Mouse (Mus musculus) erythroblast, embryonic 14.5 days (primary cell): ENCODE measurements around the gene Rhag. TPM values are rescaled to one million over a fixed set of nuclear protein-coding genes. Genes with fewer than 3 reads are reported as not detected.

Source experiments
- H3K27me3 ChIP-seq: 2 replicates; pipeline ENCODE4 v1.6.1; 2012; ENCODE audit warnings: inconsistent platforms; ENCODE audit not compliant: control insufficient read depth
- H3K36me3 ChIP-seq: 2 replicates; pipeline ENCODE4 v1.6.1; 2012; ENCODE audit warnings: mild to moderate bottlenecking, inconsistent platforms; ENCODE audit not compliant: control insufficient read depth
- H3K4me1 ChIP-seq: 2 replicates; pipeline ENCODE4 v1.6.1; 2012; ENCODE audit warnings: inconsistent platforms; ENCODE audit not compliant: control insufficient read depth
- H3K4me3 ChIP-seq: replicated peaks from 2 replicates; pipeline ENCODE3; 2012; ENCODE audit warnings: moderate library complexity, mild to moderate bottlenecking, inconsistent platforms
- H3K9me3 ChIP-seq: 2 replicates; pipeline ENCODE4 v1.6.1; 2012; ENCODE audit warnings: low read length, inconsistent platforms, mixed read lengths; ENCODE audit not compliant: control insufficient read depth
- GATA1 ChIP-seq: IDR thresholded peaks from 2 replicates; pipeline ENCODE4 v1.6.1; 2012; ENCODE audit warnings: low read length, inconsistent platforms, mixed read lengths
- TAL1 ChIP-seq: IDR thresholded peaks from 3 replicates; pipeline ENCODE4 v1.6.1; 2012; ENCODE audit warnings: low read length, inconsistent platforms, mixed read lengths
- polyA plus RNA-seq: library from polyadenylated mRNA; stranded (reverse); fragments of >175 nt; gene quantifications from 2 replicates; pipeline ENCODE4 v1.2.3, GENCODE M21; 2012

Rhag gene
- polyA plus RNA-seq, 1 experiment = 6.6 TPM

DNA sequence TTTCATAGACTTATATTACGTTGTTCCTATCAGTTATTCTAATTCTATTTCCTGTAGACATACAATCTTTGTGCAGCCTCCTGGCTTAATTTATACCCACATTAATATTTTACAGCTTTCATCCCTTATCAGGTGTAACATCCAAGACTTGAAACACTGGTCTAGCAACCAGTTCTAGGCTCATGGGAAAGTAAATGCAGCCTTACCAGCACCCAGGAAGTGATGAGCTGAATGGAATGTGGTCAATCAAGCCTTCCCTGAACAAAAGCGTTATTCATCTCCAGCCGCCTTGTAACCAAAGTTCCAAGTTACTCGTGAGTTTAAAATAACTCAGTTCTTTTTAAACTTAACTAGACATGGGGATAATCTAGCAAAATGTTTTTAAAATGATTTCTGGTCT is 74.2 kb downstream of the Rhag start:
- Histone ChIP-seq H3K9me3 (no peaks in the 10 kb centered on the region), H3K27me3 (no peaks in the 10 kb centered on the region), H3K4me1 (peaks cover 13% of the 10 kb centered on the region), H3K4me3 (no peak overlapping the region), H3K36me3 (no peaks in the 10 kb centered on the region)
- TF ChIP-seq TAL1 (no peak), GATA1 (no peak)

DNA sequence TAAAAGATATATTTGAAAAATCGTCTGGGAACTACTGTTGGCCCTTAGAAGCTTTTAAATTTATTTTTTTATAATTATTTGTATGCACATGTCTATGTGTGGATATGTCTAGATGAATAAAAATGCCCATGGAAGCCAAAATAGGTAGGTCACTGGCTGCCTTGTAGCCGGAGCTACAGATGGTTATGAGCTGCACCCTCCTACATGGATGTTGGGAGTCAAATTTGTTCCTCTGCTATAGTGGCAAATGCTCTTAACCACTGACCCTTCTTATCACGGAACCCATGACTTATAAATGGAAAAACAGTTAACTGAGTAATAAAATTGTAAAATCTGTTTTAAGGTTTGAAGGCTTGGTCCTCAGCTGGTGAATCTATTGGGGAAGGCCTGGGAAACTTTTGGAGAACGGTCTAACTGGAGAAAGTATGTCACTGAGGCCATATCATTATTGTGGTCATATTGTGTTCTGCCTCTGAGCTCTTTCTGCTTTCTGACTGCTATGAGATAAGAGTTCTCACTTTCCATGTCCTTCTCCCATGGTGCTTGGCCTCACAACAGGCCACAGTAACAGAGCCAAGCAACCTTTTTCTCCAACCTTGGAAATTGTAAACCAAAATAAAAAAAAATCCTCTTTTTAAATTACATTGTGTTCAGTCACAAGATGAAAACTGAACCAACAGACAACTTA is 77.1 kb downstream of the Rhag start:
- TF ChIP-seq TAL1 (no peak), GATA1 (no peak)
- H3K4me3 ChIP-seq = no peak overlapping the region
- peaks cover 4% of the 10 kb centered on the region for H3K4me1 ChIP-seq
- H3K36me3 ChIP-seq = no peaks in the 10 kb centered on the region
- H3K9me3 ChIP-seq = no peaks in the 10 kb centered on the region
- no peaks in the 10 kb centered on the region for H3K27me3 ChIP-seq

Other genes with a start within 250 kb of the Rhag start
- not detected in 2 replicates for gene Esp6, start 249.6 kb upstream of the Rhag start, polyA plus RNA-seq
- not detected in 2 replicates for gene Esp4, start 212.5 kb upstream of the Rhag start, polyA plus RNA-seq
- gene Esp3, start 179.1 kb upstream of the Rhag start, polyA plus RNA-seq = not detected in 2 replicates
- gene Esp1, start 84.0 kb upstream of the Rhag start, polyA plus RNA-seq = not detected in 2 replicates
- not detected in 2 replicates for gene Crisp2, start 4.1 kb upstream of the Rhag start, polyA plus RNA-seq
- gene 9130008F23Rik, start 69.4 kb downstream of the Rhag start, polyA plus RNA-seq = 0.14 TPM in 1 of 2 replicates, not detected in the other
- not detected in 2 replicates for gene Glyatl3, start 103.2 kb downstream of the Rhag start, polyA plus RNA-seq
- gene Mut, start 123.6 kb downstream of the Rhag start, polyA plus RNA-seq = 0.08 and 0.41 TPM in 2 replicates
- gene Cenpq, start 123.9 kb downstream of the Rhag start, polyA plus RNA-seq = 0.30 and 0.34 TPM in 2 replicates